Mouse (Mus musculus): Measurements from ENCODE around the gene Xrcc3. TPM values are rescaled to one million over a fixed set of nuclear protein-coding genes. Genes with fewer than 3 reads are reported as not detected.

The Xrcc3 gene
- polyA plus RNA-seq, 1 experiment: 8.4 TPM

DNA sequence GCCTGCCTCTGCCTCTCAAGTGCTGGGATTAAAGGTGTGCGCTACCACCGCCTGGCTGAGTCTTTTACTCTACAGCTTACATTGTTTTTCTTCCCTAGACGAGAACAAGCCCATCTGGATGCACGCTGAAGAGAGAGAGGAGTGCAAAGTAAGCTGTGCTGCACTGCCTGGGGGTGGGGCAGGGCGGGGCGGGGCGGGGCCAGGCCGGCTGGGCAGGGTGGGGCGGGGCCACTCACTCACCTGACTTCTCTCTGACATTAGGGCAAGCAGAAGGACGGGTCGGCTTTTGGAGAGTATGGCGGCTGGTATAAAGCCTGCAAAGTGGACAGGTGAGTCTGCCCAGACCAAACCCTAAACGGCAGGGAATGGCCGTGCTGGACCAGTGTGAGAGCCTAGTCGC is 28.5 kb downstream of the Xrcc3 start:
- DNase-seq (ENCODE audit: low read depth, low spot score): no peak
- 37% methylated on average over 15 of the region's 15 CpGs for WGBS

DNA sequence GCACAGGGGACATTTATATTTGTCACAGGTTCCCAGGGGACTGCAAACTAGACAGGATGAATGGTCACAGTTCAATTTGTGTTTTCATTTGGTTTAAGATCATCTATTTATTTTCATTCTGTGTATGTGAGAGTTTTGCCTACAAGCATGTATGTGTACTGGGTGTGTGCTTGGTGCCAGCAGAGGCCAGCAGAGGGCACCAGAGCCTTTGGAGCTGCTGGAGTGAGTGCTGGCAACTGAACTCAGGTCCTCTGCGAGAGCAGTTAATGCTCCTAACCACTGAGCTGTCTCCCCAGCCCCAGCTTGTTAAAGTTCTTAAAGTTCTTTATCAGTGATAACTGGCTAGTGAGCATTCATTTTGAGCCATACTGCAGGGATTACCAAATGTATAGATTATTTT is 34.1 kb downstream of the Xrcc3 start:
- WGBS: 89% methylated on average over 1 of the region's 1 CpGs
- no peak for DNase-seq (ENCODE audit: low read depth, low spot score)

- no peak for DNase-seq (ENCODE audit: low read depth, low spot score)
- 76% methylated on average over 13 of the region's 13 CpGs for WGBS
These were observed 35.8 kb downstream of the Xrcc3 start for GRCm38 (mm10) chr12:111777919-111778318.

GRCm38 (mm10) chr12:111774845-111775244 is 38.8 kb downstream of the Xrcc3 start:
- no peak for DNase-seq (ENCODE audit: low read depth, low spot score)
- WGBS: 88% methylated on average over 15 of the region's 15 CpGs

DNA sequence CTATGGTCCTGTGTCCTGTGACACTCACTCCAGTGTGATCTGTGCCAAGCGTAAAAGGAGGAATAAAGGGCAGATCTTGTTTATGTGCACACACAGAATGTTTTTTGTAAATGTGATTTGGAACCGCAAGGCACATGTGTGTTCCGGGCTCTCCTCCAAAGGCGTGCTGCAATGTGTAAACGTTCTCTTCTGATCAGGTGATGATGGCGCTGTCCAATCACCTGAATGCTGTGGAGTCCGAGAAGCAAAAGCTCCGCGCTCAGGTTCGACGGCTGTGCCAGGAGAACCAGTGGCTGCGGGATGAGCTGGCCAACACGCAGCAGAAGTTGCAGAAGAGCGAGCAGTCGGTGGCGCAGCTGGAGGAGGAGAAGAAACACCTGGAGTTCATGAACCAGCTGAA is 39.5 kb downstream of the Xrcc3 start:
- 81% methylated on average over 16 of the region's 16 CpGs for whole genome bisulfite sequencing
- DNase-seq (ENCODE audit: low read depth, low spot score): no peak

DNA sequence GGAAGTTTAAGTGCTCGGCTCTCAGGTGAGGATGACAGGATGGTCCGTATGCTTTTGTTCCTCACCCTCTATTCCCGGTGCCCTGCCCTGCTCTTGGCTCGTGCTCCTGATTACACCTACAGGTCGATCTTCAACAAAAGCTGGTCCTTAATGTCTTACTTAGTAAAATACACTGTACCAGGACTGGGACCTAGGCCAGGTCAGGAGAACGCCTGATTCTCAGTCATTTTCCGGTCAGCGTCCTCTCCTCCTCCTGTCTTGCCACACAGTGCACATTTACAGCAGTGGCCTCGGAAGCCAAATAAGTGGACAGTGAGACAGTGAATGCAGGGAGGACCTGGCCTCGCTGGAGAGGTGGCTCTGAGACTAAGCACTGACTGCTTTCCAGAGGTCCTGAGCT is 43.0 kb downstream of the Xrcc3 start:
- 76% methylated on average over 10 of the region's 10 CpGs for WGBS
- DNase-seq (ENCODE audit: low read depth, low spot score): no peak

DNA sequence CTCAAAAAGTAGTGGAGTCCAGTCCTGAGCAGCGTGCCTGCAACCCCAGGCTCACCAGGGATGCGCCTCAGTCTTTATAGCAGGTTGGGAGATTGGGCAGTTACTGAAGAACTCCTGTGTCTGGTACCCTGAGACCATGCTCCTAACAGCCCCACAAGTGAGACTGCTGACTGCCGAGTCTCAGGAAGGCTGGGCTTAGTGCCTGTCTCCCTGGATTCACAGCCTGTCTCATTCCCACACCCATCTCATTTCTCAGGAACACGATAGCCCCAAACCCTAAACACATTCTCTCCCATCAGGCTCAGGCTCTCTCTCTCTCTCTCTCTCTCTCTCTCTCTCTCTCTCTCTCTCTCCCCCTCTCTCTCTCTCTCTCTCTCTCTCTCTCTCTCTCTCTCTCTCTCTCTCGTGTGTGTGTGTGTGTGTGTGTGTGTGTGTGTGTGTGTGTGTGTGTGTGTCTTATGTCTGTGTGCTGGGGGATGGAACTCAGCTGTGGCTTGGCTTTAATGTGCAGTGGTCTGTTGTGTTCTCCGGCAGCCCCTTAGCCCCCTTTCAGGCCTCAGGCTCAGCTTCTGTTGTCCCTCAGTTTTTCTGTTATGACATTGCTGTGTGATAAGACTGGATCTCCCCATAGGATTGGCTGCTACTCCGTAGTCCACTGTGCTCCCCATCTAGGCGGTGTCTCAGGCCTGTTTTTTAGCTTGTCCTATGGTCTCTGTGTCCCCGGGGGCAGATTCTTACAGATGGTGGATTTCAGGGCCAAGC is 43.7 kb downstream of the Xrcc3 start:
- 51% methylated on average over 8 of the region's 9 CpGs for WGBS
- no peak for DNase-seq (ENCODE audit: low read depth, low spot score)

- WGBS: 13% methylated on average over 10 of the region's 10 CpGs
- no peak for DNase-seq (ENCODE audit: low read depth, low spot score)
These were observed 44.4 kb downstream of the Xrcc3 start for GRCm38 (mm10) chr12:111769306-111769705.

DNA sequence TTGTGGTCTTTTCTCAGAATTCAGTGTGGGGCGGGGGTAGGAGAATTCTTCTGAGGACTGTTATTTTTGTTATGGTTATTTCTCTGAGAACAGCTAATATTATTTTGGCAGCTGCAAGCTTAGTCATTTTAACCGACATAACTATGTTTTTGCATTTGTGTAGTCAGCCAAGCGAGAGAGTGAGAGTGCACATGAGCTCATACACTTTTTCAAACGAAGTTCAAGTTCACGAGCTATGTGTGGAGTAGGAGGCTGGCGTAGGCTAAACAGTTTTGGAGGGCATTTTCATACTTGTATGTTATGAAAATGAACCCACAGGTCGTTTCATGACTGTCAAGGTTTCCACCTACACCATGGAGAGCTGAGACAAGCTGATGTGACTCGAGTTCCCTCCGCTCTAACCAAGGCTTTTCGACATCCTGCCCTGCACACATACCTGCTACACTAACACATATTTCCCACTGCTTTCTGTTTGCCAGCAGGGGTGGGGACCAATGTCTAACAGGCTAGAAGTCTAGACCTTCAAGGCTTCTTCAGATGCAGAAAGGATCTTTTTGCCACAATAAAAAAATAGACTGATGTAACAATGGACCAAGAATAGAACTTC is 45.2 kb downstream of the Xrcc3 start:
- DNase-seq (ENCODE audit: low read depth, low spot score): no peak
- WGBS: 71% methylated on average over 10 of the region's 10 CpGs

- no peak for DNase-seq (ENCODE audit: low read depth, low spot score)
These were observed 47.1 kb downstream of the Xrcc3 start for GRCm38 (mm10) chr12:111766313-111767236.

DNA sequence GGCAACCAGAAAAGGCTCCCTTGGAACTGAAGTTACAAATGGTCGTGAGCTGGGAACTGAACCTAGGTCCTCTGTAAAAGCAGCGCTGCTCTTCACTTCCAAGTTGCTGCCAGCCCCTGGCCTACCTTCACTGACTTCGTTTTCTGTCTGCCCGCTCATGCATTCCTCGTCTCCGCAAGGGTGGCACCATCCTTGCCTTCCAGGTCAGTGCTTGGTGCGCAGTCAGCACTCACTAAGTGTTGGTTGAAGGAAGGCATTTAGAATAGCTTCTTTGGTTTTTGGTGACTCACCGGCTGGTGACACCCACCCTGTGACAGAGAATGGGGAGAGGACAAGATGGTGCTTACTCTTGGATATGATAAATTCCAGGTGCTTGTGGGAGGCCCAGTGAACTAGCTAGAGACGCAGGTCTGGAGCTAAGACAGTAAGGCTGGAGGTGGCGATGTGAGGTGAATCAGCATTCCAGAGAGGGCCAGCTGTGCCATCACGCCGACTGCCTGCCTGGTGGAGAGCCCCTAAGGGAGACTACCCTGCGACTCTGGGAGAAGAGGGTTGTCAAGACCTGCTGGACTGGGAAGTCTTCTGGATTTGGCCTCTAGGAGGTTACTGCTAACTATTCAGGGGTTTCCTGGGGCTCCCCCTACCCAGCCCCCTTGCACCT is 50.9 kb downstream of the Xrcc3 start:
- DNase-seq (ENCODE audit: low read depth, low spot score): no peak
- WGBS: 91% methylated on average over 13 of the region's 13 CpGs

More at GRCm38 (mm10) chr12:111766313-111767236, 47.1 kb downstream of the Xrcc3 start:
- 69% methylated on average over 16 of the region's 16 CpGs for WGBS

DNA sequence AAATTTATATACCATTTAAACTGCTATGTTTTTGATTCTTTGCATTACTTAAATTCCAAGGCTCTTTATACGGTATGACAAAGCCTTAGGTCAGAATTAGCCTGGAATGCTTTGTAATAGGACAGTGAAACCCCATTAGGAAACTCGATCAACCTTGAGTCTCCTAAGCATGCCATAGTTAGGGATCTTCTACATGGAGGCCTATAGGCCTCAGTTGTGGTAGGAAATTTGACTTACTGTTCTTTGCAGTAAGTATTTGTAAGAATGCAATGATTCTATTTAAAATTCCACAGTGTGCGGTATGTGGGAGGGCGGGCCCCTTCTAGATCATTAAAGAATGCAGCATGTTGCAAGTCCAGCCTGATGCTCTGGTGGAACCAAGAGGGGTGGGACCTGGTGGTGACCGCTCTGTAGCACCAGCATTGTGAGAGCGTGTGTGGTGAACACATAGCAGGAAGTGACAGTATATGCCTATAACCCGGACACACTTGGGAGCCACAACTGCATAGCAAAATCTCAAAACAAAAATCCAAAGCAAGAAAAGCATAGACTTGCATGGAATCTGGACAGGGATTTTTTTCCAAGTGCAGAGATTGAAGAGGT is 53.3 kb downstream of the Xrcc3 start:
- 60% methylated on average over 7 of the region's 7 CpGs for WGBS
- DNase-seq (ENCODE audit: low read depth, low spot score): no peak

- WGBS: 3% methylated on average over 35 of the region's 35 CpGs
These were observed 54.3 kb downstream of the Xrcc3 start for GRCm38 (mm10) chr12:111759176-111760061.

GRCm38 (mm10) chr12:111758381-111759175 is 55.1 kb downstream of the Xrcc3 start, which contains the start of gene Klc1:
Gene Klc1, plus strand, starts transcription at chr12:111758849.
- WGBS: under 1% methylated on average over 85 of the region's 85 CpGs
- DNase-seq (ENCODE audit: low read depth, low spot score): no peak

More at GRCm38 (mm10) chr12:111759176-111760061, 54.3 kb downstream of the Xrcc3 start:
- DNase-seq (ENCODE audit: low read depth, low spot score): no peak

DNA sequence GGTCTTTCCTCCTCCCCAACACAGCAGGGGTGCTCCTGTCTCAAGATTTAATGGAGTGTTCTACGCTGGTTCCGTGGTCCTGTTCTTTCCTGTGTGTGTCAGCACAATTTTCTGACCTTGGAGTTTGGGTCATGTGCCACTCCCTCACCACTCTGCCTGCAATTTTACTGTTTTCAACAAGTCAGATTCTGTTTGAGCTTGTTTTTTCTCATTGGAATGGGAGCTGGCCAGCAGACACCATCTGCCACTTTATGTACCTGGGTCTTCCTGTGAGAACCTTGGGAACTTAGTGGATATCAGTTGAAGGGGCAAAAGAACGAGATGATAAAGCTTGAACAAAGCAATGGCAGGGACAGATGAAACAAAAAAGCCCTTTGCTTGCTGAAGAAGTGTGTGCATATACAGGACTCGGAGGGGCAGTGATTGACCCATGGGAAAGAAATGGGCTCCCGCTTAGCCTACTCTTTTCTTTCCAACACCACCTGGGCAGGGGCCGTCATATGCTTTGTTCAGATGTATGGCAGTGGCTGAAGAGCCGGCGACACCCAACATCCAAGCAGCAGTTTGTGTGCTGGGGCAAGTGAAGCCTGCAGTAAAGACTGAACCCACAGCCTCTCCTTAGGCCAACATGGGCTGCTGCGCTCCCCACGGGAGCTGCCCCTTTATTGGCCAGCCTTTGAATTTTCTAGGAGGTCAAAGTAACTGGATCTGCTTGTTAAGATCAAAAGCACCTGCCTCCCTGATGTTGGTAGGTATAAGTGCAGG is 55.9 kb downstream of the Xrcc3 start:
- no peak for DNase-seq (ENCODE audit: low read depth, low spot score)

DNA sequence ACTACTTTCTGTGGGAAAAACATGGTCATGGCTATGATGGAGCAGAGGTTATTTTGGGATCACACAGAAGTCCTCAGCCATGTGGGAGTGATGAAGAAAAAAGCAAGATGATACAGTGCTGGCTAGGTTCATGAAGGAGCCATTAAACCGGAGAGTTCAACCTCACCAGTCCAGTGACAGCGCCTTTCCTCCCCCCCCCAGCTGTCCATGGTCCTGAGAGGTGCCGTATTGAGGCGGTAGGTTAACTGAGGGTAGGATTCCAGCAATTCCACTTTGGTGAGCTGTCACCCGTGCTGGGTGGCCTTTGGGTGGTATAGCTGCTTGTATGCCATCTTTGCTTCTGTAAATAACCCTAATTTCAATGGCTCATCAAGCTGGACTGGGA is 57.0 kb downstream of the Xrcc3 start:
- no peak for DNase-seq (ENCODE audit: low read depth, low spot score)

More for the DNA sequence above, 55.9 kb downstream of the Xrcc3 start:
- 26% methylated on average over 10 of the region's 10 CpGs for WGBS

More for the DNA sequence above, 57.0 kb downstream of the Xrcc3 start:
- 33% methylated on average over 5 of the region's 5 CpGs for WGBS

Data from large intestine, adult 2 months (tissue).